Mouse (Mus musculus) pancreas, adult 10 weeks (tissue): Measurements from ENCODE around the gene Gm13088. TPM values are rescaled to one million over a fixed set of nuclear protein-coding genes. Genes with fewer than 3 reads are reported as not detected.

ENCODE experiments used
- polyA plus RNA-seq: library from polyadenylated mRNA; stranded (reverse); fragments of 350-450 nt; fragmentation: Illumina TruSeq; extraction: RNeasy Lipid Tissue Mini Kit (QIAGEN cat#74804); gene quantifications from one replicate; pipeline ENCODE4 v1.2.3, GENCODE M21; 2015; ENCODE audit warnings: low read depth, low replicate concordance; ENCODE audit not compliant: insufficient read depth

Gene Gm13088
- not detected for polyA plus RNA-seq

DNA sequence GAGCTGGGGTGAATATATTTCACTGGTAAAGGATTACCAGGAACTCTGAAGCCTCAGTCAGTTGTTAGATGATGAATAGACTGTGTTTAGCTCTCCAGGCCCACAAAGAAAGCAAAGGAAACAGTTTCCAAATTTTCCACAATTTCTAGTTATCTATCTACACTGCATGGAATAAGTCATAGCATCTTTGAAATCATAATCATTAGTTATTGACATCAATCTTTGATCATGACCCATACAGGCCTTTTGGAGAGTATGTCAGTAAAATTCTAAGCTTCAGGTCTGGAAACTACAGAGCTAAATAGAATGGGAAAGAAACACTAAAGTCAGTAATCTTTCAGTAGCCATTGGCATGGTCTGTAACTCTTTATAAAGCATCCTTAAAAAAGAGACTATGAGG, at the start of gene Gm13088:
Gene Gm13088, minus strand, starts transcription at position 101 of the 400 bp plus-strand sequence.

DNA sequence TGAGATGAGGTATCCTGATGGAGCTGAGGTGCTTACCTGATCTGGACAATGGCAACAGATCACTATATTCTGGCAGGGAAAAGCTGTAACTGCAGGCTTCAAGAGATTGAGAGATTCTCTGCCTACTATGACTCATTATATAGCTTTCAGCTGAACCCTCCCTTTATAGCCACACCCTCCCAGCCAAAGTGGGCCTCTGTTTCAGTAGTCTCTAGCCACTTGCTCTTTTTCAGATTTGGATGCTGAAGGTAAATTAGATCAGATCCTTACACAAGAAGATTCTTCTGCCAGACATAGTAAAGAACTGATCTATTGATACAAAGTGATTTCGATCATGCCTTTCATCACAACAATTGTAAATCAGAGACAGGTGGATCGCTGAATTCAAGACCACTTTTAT, 45.6 kb upstream of the Gm13088 start, which contains the start of gene Gm13089:
Gene Gm13089, minus strand, starts transcription at position 101 of the 400 bp plus-strand sequence.

DNA sequence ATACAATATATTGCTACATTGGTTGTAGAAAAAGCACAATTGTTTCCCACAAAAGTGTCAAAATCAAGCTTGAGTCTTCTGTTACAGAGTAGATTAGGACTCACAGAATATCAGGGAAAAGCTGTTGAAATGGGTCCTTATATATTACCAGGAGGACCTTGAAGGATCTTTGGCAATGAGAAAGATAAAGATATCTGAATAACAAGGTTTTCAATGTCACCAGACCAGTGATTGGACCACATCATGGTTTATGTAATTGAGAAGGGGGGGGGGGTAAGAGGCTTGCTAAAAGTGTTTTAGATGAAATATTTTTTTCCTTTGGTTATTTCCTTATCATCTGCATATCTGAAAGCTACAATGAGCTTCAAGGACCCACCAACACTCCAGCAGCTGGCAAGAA, 42.3 kb downstream of the Gm13088 start, which contains the start of gene Gm13083:
Gene Gm13083, plus strand, starts transcription at position 301 of the 400 bp plus-strand sequence.

Other genes with a start within 250 kb of the Gm13088 start
- 3.4 TPM for gene Pramef8, start 244.8 kb downstream of the Gm13088 start, polyA plus RNA-seq
- gene Oog4, start 206.9 kb downstream of the Gm13088 start, polyA plus RNA-seq: not detected
- gene Gm13043, start 145.9 kb downstream of the Gm13088 start, polyA plus RNA-seq: not detected
- gene Gm13040, start 121.3 kb downstream of the Gm13088 start, polyA plus RNA-seq: not detected
- not detected for gene BC080695, start 105.5 kb downstream of the Gm13088 start, polyA plus RNA-seq
- gene Gm13057, start 105.5 kb downstream of the Gm13088 start, polyA plus RNA-seq: not detected
- gene Gm13083, start 42.2 kb downstream of the Gm13088 start, polyA plus RNA-seq: not detected
- not detected for gene Gm13089, start 45.5 kb upstream of the Gm13088 start, polyA plus RNA-seq
- gene Gm13078, start 62.2 kb upstream of the Gm13088 start, polyA plus RNA-seq: not detected
- gene Gm13023, start 132.1 kb upstream of the Gm13088 start, polyA plus RNA-seq: not detected
- not detected for gene Gm13084, start 158.8 kb upstream of the Gm13088 start, polyA plus RNA-seq
- not detected for gene Gm13103, start 189.3 kb upstream of the Gm13088 start, polyA plus RNA-seq
- not detected for gene Pramef6, start 243.1 kb upstream of the Gm13088 start, polyA plus RNA-seq